Mouse (Mus musculus): Measurements from ENCODE around the gene Orc2.

The Orc2 gene

GRCm38 (mm10) chr1:58504577-58505254 is at the start of gene Orc2:
Orc2 (minus strand) TSS chr1:58505109.
- DNase-seq = peak; percentile 99

- DNase-seq = no peak
These were observed 36.5 kb upstream of the Orc2 start for GRCm38 (mm10) chr1:58541386-58541785.

- peak; percentile 83 for DNase-seq
These were observed 2.3 kb upstream of the Orc2 start for GRCm38 (mm10) chr1:58507249-58507648.

GRCm38 (mm10) chr1:58503793-58504370 is 1.0 kb downstream of the Orc2 start:
- peak; percentile 18 for DNase-seq

GRCm38 (mm10) chr1:58503134-58503533 is 1.8 kb downstream of the Orc2 start:
- DNase-seq = peak; percentile 33

DNA sequence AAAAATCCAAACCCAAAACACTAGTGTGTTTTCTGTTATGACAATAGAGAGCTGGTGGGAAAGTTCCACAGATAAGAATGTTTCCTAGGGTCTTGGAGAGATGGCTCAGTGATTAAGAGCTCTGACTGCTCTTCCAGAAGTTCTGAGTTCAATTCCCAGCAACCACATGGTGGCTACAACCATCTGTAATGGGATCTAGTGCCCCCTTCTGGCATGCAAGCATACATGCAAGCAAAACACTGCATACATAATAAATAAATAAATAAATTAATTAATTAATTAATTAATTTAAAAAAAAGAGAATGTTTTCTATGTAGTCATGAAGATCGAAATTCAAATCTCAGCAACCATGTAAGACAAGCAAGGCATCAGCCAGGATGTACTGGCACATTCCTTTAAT is 6.2 kb downstream of the Orc2 start:
- DNase-seq = peak; percentile 7

GRCm38 (mm10) chr1:58497678-58498077 is 7.2 kb downstream of the Orc2 start:
- DNase-seq = peak; percentile 46

- peak; percentile 61 for DNase-seq
These were observed 9.3 kb downstream of the Orc2 start for GRCm38 (mm10) chr1:58495603-58496002.

GRCm38 (mm10) chr1:58482647-58483046 is 22.3 kb downstream of the Orc2 start:
- DNase-seq = no peak

GRCm38 (mm10) chr1:58475662-58476061 is 29.2 kb downstream of the Orc2 start:
- no peak for DNase-seq

DNA sequence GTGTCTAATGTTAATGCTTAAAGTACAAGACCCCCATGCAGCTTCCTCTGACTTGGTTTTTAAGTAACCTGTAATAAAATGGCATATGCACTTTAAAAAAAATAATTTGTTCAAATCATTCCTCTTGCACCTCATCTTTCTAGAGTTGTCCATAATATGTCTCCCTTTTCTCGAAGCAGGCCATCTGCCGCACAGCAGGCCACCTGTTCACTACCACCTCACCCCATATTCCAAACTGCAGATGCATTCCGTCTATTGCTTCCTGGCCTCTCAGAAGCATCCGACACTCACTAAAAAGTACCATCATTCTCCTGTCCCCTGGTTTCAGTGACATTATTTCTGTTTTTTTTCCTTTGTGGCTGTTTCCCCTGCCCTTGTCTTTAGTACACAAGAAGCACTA is 39.3 kb downstream of the Orc2 start:
- DNase-seq = no peak

- DNase-seq = no peak
These were observed 39.9 kb downstream of the Orc2 start for GRCm38 (mm10) chr1:58465042-58465441.

- peak; percentile 81 for DNase-seq
These were observed 41.0 kb downstream of the Orc2 start for GRCm38 (mm10) chr1:58463935-58464334.

DNA sequence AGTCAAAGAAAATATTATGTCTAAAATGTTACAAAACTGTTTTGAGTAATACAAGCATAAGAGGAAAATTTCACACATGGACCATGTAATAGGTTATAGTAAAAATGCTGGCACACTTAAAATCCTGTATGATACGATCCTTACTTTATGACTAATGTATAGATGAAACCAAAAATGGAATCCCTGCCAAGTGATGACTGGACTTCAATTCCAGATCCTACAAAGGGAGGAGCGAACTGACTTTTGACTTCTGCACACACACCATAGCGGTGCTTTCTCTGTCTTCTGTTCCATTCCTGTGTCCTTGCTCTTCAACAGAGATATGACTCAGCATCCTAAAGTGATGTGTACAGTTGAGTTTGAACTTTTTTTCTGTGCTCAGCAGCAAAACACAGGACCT is 44.3 kb downstream of the Orc2 start:
- no peak for DNase-seq

GRCm38 (mm10) chr1:58458867-58459266 is 46.0 kb downstream of the Orc2 start:
- DNase-seq = peak; percentile 52

GRCm38 (mm10) chr1:58458175-58458574 is 46.7 kb downstream of the Orc2 start:
- DNase-seq = peak; percentile 87

- peak; percentile 59 for DNase-seq
These were observed 50.6 kb downstream of the Orc2 start for GRCm38 (mm10) chr1:58454316-58454715.

- no peak for DNase-seq
These were observed 56.5 kb downstream of the Orc2 start for GRCm38 (mm10) chr1:58448396-58448795.

DNA sequence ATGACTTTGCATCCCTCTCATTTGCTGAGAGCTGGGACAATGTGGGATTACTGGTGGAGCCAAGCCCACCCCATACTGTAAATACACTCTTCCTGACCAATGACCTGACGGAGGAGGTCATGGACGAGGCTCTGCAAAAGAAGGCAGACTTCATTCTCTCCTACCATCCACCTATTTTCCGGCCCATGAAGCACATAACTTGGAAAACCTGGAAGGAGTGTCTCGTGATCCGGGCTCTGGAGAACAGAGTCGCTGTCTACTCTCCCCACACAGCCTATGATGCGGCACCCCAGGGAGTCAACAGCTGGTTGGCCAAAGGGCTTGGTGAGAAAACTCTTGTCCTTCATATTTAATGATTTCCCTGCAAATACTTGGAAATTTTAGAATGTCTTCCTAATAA is 57.1 kb downstream of the Orc2 start:
- DNase-seq = no peak

GRCm38 (mm10) chr1:58445861-58446260 is 59.0 kb downstream of the Orc2 start:
- DNase-seq = no peak

DNA sequence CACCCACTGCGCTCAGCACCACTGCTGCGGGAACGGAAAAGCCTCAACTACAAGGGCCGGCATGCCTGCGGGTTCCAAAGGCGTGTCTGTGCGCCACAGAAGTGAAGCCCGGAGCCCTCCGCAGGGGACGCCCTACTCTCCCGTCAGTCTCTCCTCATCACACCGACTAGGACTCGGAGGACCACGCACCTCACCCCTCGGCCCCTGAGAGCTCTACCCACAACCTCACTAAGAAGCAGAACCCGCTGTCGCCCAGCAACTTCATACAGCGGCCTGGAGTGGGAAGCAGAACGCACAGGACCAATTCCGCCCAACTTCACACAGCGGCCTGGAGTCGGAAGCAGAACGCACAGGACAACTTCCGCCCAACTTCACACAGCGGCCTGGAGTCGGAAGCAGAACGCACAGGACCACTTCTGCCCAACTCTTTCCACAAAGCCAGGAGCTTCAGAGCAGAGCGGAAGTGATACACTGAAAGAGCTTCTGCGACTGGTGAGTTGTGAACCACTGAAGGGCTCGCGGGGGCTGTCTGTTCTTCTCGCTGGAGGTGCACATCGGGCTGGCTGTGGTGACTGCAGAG is 59.7 kb downstream of the Orc2 start, which contains the start of the genes Nif3l1 and Ppil3:
Nif3l1 (plus strand) TSS at position 9 of the 580 bp plus-strand sequence.
Ppil3 (minus strand) TSS at position 344 of the 580 bp plus-strand sequence.
- peak; percentile 99 for DNase-seq

DNA sequence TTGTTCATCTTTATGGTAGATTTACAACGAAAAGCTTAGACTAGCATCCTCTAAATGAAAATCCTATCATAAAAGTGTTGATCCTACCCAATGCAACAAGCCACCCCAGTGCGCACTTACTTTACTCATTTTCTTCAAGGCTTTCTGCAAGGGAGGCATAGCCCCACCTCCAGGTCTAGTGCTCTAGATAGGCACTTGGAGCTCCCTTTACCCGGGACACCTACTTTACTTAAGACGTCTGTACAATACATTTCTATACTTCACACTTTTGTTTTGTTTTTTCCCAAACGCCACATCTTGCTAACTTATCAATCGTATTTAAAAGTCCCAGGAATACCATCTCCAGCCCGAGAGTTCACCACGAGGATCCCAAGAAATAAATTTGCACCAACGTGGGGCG is 60.2 kb downstream of the Orc2 start:
- DNase-seq = no peak

- no peak for DNase-seq
These were observed 80.4 kb downstream of the Orc2 start for GRCm38 (mm10) chr1:58424551-58424950.

All from heart, adult 11 months (tissue).